ENCODE assay signal across 8 mouse cellular contexts in genomic region chr7:63936986-63937235, GRCm38 (mm10). TPM values are rescaled to one million over a fixed set of nuclear protein-coding genes. Genes with fewer than 3 reads are reported as not detected.
DNase-seq lines count a peak whose midpoint lies in the region; ATAC-seq and TF ChIP-seq lines count a peak whose summit lies in the region.

No protein-coding gene starts in this region.

- under 1% methylated on average over 11 of the region's 11 CpGs for WGBS in liver, embryonic 12.5 days (ENCODE audit: insufficient replicate concordance)

- peak overlapping the region; percentile 92 for H3K9ac ChIP-seq in liver, embryonic 12.5 days

- H3K36me3 ChIP-seq in erythroblast, embryonic 14.5 days (ENCODE audit: control insufficient read depth) = peaks cover 20% of the 10 kb centered on the region
- H3K36me3 ChIP-seq in testis, adult 2 months (ENCODE audit: control insufficient read depth, insufficient read depth, low read length) = no peaks in the 10 kb centered on the region
- H3K36me3 ChIP-seq in liver, embryonic 12.5 days = no peaks in the 10 kb centered on the region

- no peaks in the 10 kb centered on the region for H3K9me3 ChIP-seq in erythroblast, embryonic 14.5 days (ENCODE audit: control insufficient read depth, low read length)
- no peaks in the 10 kb centered on the region for H3K9me3 ChIP-seq in liver, embryonic 12.5 days (replicated peaks)

- peak overlapping the region; percentile 88 for H3K27ac ChIP-seq in testis, adult 2 months (ENCODE audit: control insufficient read depth, insufficient read depth, low read depth, low read length)
- peak overlapping the region; percentile 96 for H3K27ac ChIP-seq in liver, embryonic 12.5 days

- ATAC-seq in erythroblast, adult 5-6 weeks (replicated peaks; ENCODE audit: low FRiP score, poor library complexity, severe bottlenecking) = no peak
- ATAC-seq in liver, embryonic 12.5 days = no peak
- ATAC-seq in megakaryocyte-erythroid progenitor cell, adult 5-6 weeks (replicated peaks; ENCODE audit: low FRiP score, low TSS enrichment, poor library complexity, severe bottlenecking) = no peak

- peak overlapping the region; percentile 100 for H3K4me2 ChIP-seq in liver, embryonic 12.5 days

- H3K4me3 ChIP-seq in erythroblast, embryonic 14.5 days (replicated peaks) = peak overlapping the region; percentile 76
- H3K4me3 ChIP-seq in testis, adult 2 months (ENCODE audit: control insufficient read depth, low read depth, low read length) = peak overlapping the region; percentile 88
- H3K4me3 ChIP-seq in liver, embryonic 12.5 days = peak overlapping the region; percentile 75

- no peak for TF ChIP-seq CTCF in testis, adult 2 months (IDR thresholded peaks at IDR 0.05; ENCODE audit: control insufficient read depth, insufficient read depth, insufficient replicate concordance, low read depth, low read length)

- TF ChIP-seq POLR2A in testis, adult 2 months (IDR thresholded peaks at IDR 0.05; ENCODE audit: control insufficient read depth, low read depth, low read length) = no peak

- no peak for DNase-seq in testis, postnatal 14 days (ENCODE audit: low spot score)
- DNase-seq in left cerebral cortex, adult 9 months (ENCODE audit: low spot score in 2 of 2) = no peak
- no peak for DNase-seq in layer of hippocampus, adult 18-20 months (ENCODE audit: low spot score in 2 of 2)

- peaks cover 93% of the 10 kb centered on the region for H3K4me1 ChIP-seq in erythroblast, embryonic 14.5 days (ENCODE audit: control insufficient read depth)
- H3K4me1 ChIP-seq in testis, adult 2 months (ENCODE audit: control insufficient read depth, insufficient read depth, low read length) = peaks cover 24% of the 10 kb centered on the region
- H3K4me1 ChIP-seq in liver, embryonic 12.5 days = peaks cover 81% of the 10 kb centered on the region

- H3K27me3 ChIP-seq in erythroblast, embryonic 14.5 days (ENCODE audit: control insufficient read depth) = no peaks in the 10 kb centered on the region
- H3K27me3 ChIP-seq in testis, adult 2 months (ENCODE audit: control insufficient read depth, insufficient read depth, low read length) = no peaks in the 10 kb centered on the region
- no peaks in the 10 kb centered on the region for H3K27me3 ChIP-seq in liver, embryonic 12.5 days (replicated peaks)

RNA-seq across cellular contexts. Expression of gene Klf13, which starts 1.8 kb away (rescaled TPM):
- 8.8 and 11.3 TPM in 2 replicates for polyA plus RNA-seq in erythroblast, embryonic 14.5 days (2012)
- total RNA-seq in erythroblast, adult 5-6 weeks (2015; ENCODE audit: low replicate concordance) = 29.4 and 32.6 TPM in 2 replicates
- total RNA-seq in erythroblast, adult 5-6 weeks (2017; ENCODE audit: low replicate concordance) = 16.7 and 36.9 TPM in 2 replicates
- polyA plus RNA-seq in testis, adult 2 months (2012; rRNA removed) = 2.8 and 3.8 TPM in 2 replicates
- polyA plus RNA-seq in liver, embryonic 12.5 days (2016; fragmentation: Nextera tagmentation; extraction: Ambion mirVana) = 17.7 and 20.8 TPM in 2 replicates
- 36.6 and 56.3 TPM in 2 replicates for total RNA-seq in megakaryocyte-erythroid progenitor cell, adult 5-6 weeks (2014; fragmentation: Nextera tagmentation)
- total RNA-seq in megakaryocyte-erythroid progenitor cell, adult 5-6 weeks (2017) = 14.7 and 17.3 TPM in 2 replicates
- 100 to 1,000 TPM; 202 to 217 TPM for total RNA-seq in layer of hippocampus, adult 18-20 months (2021)

RNA-seq across cellular contexts. Expression of gene E030018B13Rik, which starts 20.3 kb away (rescaled TPM):
- polyA plus RNA-seq in erythroblast, embryonic 14.5 days (2012) = not detected in 2 replicates
- not detected in 2 replicates for total RNA-seq in erythroblast, adult 5-6 weeks (2015; ENCODE audit: low replicate concordance)
- not detected in 2 replicates for total RNA-seq in erythroblast, adult 5-6 weeks (2017; ENCODE audit: low replicate concordance)
- 0.11 TPM in 1 of 2 replicates, not detected in the other for polyA plus RNA-seq in testis, adult 2 months (2012; rRNA removed)
- polyA plus RNA-seq in liver, embryonic 12.5 days (2016; fragmentation: Nextera tagmentation; extraction: Ambion mirVana) = not detected in 2 replicates
- not detected in 2 replicates for total RNA-seq in megakaryocyte-erythroid progenitor cell, adult 5-6 weeks (2014; fragmentation: Nextera tagmentation)
- total RNA-seq in megakaryocyte-erythroid progenitor cell, adult 5-6 weeks (2017) = 0.15 TPM in 1 of 2 replicates, not detected in the other
- not detected for total RNA-seq in layer of hippocampus, adult 18-20 months (2021)
